Mouse (Mus musculus): Measurements from ENCODE around the gene Glipr1l3.

GRCm38 (mm10) chr10:112110401-112110800 is 49.7 kb downstream of the Glipr1l3 start:
- no peak for TF ChIP-seq CTCF (IDR thresholded peaks at IDR 0.05; ENCODE audit: borderline replicate concordance, control insufficient read depth, extremely low read depth, insufficient read depth, low read length, poor library complexity)
- TF ChIP-seq POLR2A (IDR thresholded peaks at IDR 0.05; ENCODE audit: control insufficient read depth, extremely low read depth, insufficient read depth, low read length, poor library complexity) = no peak
